Mouse (Mus musculus) limb, embryonic 14.5 days (tissue): ENCODE results near the gene Arl15. TPM values are rescaled to one million over a fixed set of nuclear protein-coding genes. Genes with fewer than 3 reads are reported as not detected.

Experiments used
- ATAC-seq: fragments of 200-750 bp; cut with Nextera tagmentation; 2 replicates; pipeline ENCODE4 v1.8.0; 2017; ENCODE audit warnings: low read depth, moderate number of reproducible peaks, moderate TSS enrichment; ENCODE audit not compliant: low FRiP score
- DNase-seq: peaks from one replicate; pipeline ENCODE4 v3.0.0-alpha.2; 2015; ENCODE audit warnings: low spot score
- H3K27ac ChIP-seq: fragments of 300-500 bp; sonication (generic); replicated peaks from 2 replicates; pipeline ENCODE4 v1.5.1; 2014; ENCODE audit warnings: low read depth, mild to moderate bottlenecking, low read length, moderate library complexity, mixed read lengths
- H3K27me3 ChIP-seq: fragments of 300-500 bp; sonication (generic); 2 replicates; pipeline ENCODE4 v1.6.1; 2014; ENCODE audit warnings: low read length, mixed read lengths; ENCODE audit not compliant: control insufficient read depth, insufficient read depth
- H3K36me3 ChIP-seq: fragments of 300-500 bp; sonication (generic); 2 replicates; pipeline ENCODE4 v1.6.1; 2014; ENCODE audit warnings: mild to moderate bottlenecking, low read length, moderate library complexity, mixed read lengths; ENCODE audit not compliant: control insufficient read depth, insufficient read depth
- H3K4me1 ChIP-seq: fragments of 300-500 bp; sonication (generic); 2 replicates; pipeline ENCODE4 v1.6.1; 2014; ENCODE audit warnings: antibody characterized with exemption, low read length, mixed read lengths; ENCODE audit not compliant: control insufficient read depth, insufficient read depth
- H3K4me2 ChIP-seq: fragments of 300-500 bp; sonication (generic); replicated peaks from 2 replicates; pipeline ENCODE4 v1.6.1; 2014; ENCODE audit warnings: low read depth, mild to moderate bottlenecking, low read length, moderate library complexity; ENCODE audit not compliant: severe bottlenecking
- H3K4me3 ChIP-seq: fragments of 300-500 bp; sonication (generic); replicated peaks from 2 replicates; pipeline ENCODE4 v1.5.1; 2014; ENCODE audit warnings: low read length
- H3K9ac ChIP-seq: fragments of 300-500 bp; sonication (generic); 2 replicates; pipeline ENCODE4 v1.6.1; 2014; ENCODE audit warnings: mild to moderate bottlenecking, low read depth, low read length, moderate library complexity; ENCODE audit not compliant: severe bottlenecking
- H3K9me3 ChIP-seq: fragments of 300-500 bp; sonication (generic); 2 replicates; pipeline ENCODE4 v1.6.1; 2016; ENCODE audit warnings: low read length; ENCODE audit not compliant: control insufficient read depth
- POLR2A ChIP-seq: fragments of 200-500 bp; IDR thresholded peaks from 2 replicates; pipeline ENCODE4 v1.8.0; 2012; ENCODE audit warnings: inconsistent platforms, mild to moderate bottlenecking, moderate library complexity, borderline replicate concordance; ENCODE audit not compliant: insufficient read depth, insufficient read length; ENCODE audit errors: extremely low read depth
- WGBS: fragments of 180-500 bp; shearing (Covaris S2); extraction: QIAGEN DNeasy Blood & Tissue Kit; methylation state at CpG from one replicate; pipeline ENCODE4 v1.1.7; 2014; 5-methylcytosine and 5-hydroxymethylcytosine counted together
- polyA plus RNA-seq, 2 experiments: library from polyadenylated mRNA; depleted of rRNA in 1 of 2; stranded (reverse) in 1 of 2; unstranded in 1 of 2; fragments of >200 nt; fragmentation: Nextera tagmentation in 1 of 2; extraction: Ambion mirVana in 1 of 2; gene quantifications; 2 replicates each; pipeline versions ENCODE4 v1.2.1 to v1.2.3; 2012 to 2014

Arl15 gene
- polyA plus RNA-seq, 2 experiments = 10.1 to 10.7 TPM

DNA sequence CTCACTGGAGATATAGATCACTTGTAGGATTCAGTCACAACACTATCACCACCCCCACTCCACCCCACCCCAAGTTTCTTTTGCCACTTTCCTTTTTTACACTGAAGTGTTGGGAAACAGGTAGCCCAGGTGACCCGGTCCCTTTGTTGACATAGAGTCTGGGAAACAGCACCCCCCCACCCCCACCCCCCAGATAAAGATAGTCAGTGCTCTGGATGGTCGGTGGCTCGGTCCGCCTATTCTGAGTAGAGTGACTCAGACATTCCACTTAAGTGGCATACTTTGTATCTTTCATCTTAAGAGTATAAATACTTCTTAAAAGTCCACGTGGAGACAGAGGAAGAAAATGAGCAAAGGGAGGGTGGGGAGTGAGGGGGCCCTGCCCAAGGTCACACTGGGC lies 292.0 kb downstream of the Arl15 start:
- Histone ChIP-seq H3K4me1 (peaks cover 8% of the 10 kb centered on the region; the same call in 1 of the 2 replicates), H3K4me2 (no peak overlapping the region), H3K4me3 (no peak overlapping the region), H3K27ac (no peak overlapping the region), H3K9ac (no peak overlapping the region), H3K9me3 (no peaks in the 10 kb centered on the region), H3K27me3 (no peaks in the 10 kb centered on the region), H3K36me3 (no peaks in the 10 kb centered on the region)
- WGBS = 83% methylated on average over 5 of the region's 5 CpGs
- TF ChIP-seq POLR2A = no peak
- no peak for ATAC-seq
- DNase-seq = no peak

GRCm38 (mm10) chr13:114086801-114087200 lies 292.5 kb downstream of the Arl15 start:
- no peak overlapping the region for H3K4me2 ChIP-seq
- no peak overlapping the region for H3K4me3 ChIP-seq
- H3K36me3 ChIP-seq = no peaks in the 10 kb centered on the region
- no peak for DNase-seq
- 90% methylated on average over 5 of the region's 5 CpGs for WGBS
- TF ChIP-seq POLR2A = no peak
- no peak for ATAC-seq
- no peaks in the 10 kb centered on the region for H3K27me3 ChIP-seq
- no peak overlapping the region for H3K27ac ChIP-seq
- H3K9ac ChIP-seq = no peak overlapping the region
- no peaks in the 10 kb centered on the region for H3K9me3 ChIP-seq
- peaks cover 9% of the 10 kb centered on the region; the same call in 1 of the 2 replicates for H3K4me1 ChIP-seq

GRCm38 (mm10) chr13:114087696-114088465 lies 293.6 kb downstream of the Arl15 start:
- DNase-seq (no peak), ATAC-seq (no peak)
- peaks cover 9% of the 10 kb centered on the region; the same call in 1 of the 2 replicates for H3K4me1 ChIP-seq
- H3K9ac ChIP-seq = no peak overlapping the region
- no peaks in the 10 kb centered on the region for H3K27me3 ChIP-seq
- no peak overlapping the region for H3K4me2 ChIP-seq
- H3K4me3 ChIP-seq = no peak overlapping the region
- H3K36me3 ChIP-seq = no peaks in the 10 kb centered on the region
- 93% methylated on average over 10 of the region's 10 CpGs for WGBS
- no peak overlapping the region for H3K27ac ChIP-seq
- no peaks in the 10 kb centered on the region for H3K9me3 ChIP-seq
- TF ChIP-seq POLR2A = no peak

- H3K27ac ChIP-seq = no peak overlapping the region
These were observed 296.5 kb downstream of the Arl15 start for GRCm38 (mm10) chr13:114090786-114091185.

DNA sequence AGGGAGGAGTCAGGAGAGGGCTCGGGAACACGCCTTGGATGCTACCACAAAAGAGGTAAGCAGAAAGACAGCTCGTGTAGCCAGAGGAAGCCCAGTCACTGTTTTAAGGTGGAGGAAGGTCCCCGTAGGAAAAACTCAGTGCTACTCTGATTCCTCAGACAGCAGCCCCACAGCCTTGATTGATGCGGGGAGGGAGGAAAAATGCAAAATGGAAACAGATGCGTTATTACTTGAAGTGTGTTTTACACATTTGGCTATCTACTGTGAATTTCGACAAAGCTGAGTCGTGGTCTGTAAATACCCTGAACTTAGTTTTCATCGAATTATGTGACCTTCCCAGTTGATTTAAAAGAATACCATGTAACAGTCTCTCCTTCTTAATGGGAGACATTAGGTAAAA lies 296.9 kb downstream of the Arl15 start:
- no peak for ATAC-seq
- Histone ChIP-seq H3K9me3 (no peaks in the 10 kb centered on the region), H3K36me3 (no peaks in the 10 kb centered on the region), H3K27ac (no peak overlapping the region), H3K4me2 (no peak overlapping the region), H3K27me3 (no peaks in the 10 kb centered on the region), H3K9ac (no peak overlapping the region), H3K4me3 (no peak overlapping the region), H3K4me1 (peaks cover 9% of the 10 kb centered on the region; the same call in 1 of the 2 replicates)
- TF ChIP-seq POLR2A = no peak
- no peak for DNase-seq
- 28% methylated on average over 9 of the region's 9 CpGs for WGBS

More at GRCm38 (mm10) chr13:114090786-114091185, 296.5 kb downstream of the Arl15 start:
- DNase-seq = no peak
- Histone ChIP-seq H3K27me3 (no peaks in the 10 kb centered on the region), H3K9ac (no peak overlapping the region), H3K4me1 (peaks cover 9% of the 10 kb centered on the region; the same call in 1 of the 2 replicates), H3K9me3 (no peaks in the 10 kb centered on the region), H3K36me3 (no peaks in the 10 kb centered on the region), H3K4me3 (no peak overlapping the region), H3K4me2 (no peak overlapping the region)
- ATAC-seq = no peak
- TF ChIP-seq POLR2A = no peak
- WGBS = 68% methylated on average over 6 of the region's 6 CpGs
